Mouse (Mus musculus) urinary bladder, postnatal 36 days (tissue): ENCODE data around the gene Polr1d.

Experiments
- DNase-seq, 2 experiments: peaks; one replicate each; pipeline ENCODE4 v3.0.0; 2022; ENCODE audit warnings: low spot score in 2 of 2, mixed read lengths in 1 of 2

Polr1d gene

DNA sequence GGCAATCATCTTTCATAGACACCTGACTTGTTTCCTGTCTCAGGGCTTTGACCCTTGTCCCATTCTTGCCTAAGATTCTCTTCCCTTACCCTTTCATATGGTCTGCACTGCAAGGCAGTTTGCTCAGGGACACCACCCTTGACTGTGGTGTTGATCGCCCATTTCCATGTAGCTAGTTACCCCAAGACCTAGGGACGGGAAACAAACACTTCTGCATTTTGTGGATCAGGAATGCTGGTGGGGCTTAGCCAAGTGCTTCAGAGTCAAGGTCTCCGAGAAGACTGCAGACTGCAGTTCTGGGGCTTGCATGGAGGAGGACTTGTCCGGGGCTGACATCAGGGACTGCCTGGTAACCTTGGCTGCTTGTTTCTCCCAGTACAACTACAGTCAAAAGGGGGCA is 10.0 kb downstream of the Polr1d start:
- DNase-seq: no peak

DNA sequence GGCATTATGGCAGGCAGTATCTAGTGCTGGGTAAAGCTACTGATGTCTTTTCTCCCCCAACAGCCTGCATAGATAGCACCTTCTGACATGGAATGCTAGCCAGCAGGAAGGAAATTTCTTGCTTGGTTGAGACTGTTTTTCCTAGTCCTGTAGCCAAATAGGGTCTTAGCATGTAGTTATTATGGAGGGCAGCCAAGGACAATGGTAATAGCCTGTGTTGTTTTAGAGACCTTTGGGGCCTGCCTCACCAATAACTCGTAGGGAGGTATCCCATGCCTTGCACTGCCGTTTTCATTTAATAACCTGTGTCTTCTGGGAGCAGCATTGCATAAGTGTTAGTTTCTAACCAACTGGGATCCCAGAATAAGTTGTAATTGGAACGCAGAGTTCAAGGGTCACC is 13.0 kb downstream of the Polr1d start:
- no peak for DNase-seq

- peak in 1 of 2 experiments; percentile 28 for DNase-seq
Measured at GRCm38 (mm10) chr5:147090256-147090963, 13.6 kb downstream of the Polr1d start.

GRCm38 (mm10) chr5:147092448-147092847 is 15.6 kb downstream of the Polr1d start:
- DNase-seq: no peak

DNA sequence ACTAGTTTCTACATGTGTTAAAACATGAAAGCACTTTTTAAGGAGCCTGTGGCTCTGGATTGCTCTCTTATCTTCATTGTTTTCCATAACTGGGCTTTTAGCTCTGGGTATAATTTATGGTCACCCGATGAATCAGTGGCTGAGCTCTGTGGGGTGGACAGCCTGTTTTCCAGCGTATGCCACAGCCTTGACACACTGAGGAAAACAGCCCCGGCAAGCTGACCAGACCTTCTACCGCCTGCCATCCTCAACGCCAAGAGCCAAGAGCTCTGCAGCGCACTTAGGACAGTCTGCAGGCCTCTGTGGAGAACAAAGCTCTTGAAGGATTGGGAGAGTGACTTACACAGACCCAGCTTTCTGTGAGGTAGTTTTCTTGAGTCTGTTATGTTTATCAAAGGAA is 17.4 kb downstream of the Polr1d start:
- DNase-seq: peak in 1 of 2 experiments; percentile 31

DNA sequence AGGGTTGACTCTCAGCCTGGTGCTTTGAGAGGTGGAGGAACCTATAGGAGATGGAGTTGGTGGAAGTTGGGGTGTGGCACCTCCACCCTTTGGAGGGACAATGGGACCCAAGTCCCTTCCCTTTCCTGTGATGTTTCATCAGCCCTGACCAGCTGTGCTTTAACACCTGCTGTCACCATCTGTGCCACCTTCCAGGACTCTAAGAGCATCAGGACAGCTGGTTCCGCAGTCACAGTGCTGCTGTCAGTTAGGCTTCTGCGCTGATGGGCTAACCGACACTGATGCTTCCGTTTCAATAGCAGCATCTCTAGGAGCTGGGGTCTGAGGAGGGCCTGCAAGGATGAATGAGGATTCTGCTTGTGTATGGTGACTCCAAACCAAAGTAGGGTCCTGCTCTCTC is 19.7 kb downstream of the Polr1d start:
- no peak for DNase-seq

GRCm38 (mm10) chr5:147098667-147099066 is 21.8 kb downstream of the Polr1d start:
- DNase-seq: peak; percentile 26 to 31

GRCm38 (mm10) chr5:147100180-147100579 is 23.3 kb downstream of the Polr1d start:
- DNase-seq: no peak

- DNase-seq: no peak
Measured at GRCm38 (mm10) chr5:147102295-147102694, 25.4 kb downstream of the Polr1d start.

DNA sequence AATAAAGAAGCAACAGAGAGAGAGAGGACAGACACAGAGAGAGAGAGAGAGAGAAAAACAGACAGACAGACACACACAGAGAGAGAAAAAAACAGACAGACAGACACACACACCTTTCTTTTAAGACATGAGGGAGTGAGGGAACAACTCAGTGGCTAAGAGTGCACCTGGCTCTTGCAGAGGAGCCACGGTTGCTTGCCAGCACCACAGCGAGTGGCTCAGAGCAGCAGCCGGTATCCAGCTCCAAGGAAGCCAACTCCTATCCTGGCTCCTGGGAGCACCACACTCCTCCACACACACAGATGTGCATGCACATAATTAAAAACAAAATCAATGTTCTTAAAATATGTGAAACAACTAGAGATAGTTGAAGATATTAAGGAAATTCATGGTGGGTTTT is 30.4 kb downstream of the Polr1d start:
- no peak for DNase-seq

DNA sequence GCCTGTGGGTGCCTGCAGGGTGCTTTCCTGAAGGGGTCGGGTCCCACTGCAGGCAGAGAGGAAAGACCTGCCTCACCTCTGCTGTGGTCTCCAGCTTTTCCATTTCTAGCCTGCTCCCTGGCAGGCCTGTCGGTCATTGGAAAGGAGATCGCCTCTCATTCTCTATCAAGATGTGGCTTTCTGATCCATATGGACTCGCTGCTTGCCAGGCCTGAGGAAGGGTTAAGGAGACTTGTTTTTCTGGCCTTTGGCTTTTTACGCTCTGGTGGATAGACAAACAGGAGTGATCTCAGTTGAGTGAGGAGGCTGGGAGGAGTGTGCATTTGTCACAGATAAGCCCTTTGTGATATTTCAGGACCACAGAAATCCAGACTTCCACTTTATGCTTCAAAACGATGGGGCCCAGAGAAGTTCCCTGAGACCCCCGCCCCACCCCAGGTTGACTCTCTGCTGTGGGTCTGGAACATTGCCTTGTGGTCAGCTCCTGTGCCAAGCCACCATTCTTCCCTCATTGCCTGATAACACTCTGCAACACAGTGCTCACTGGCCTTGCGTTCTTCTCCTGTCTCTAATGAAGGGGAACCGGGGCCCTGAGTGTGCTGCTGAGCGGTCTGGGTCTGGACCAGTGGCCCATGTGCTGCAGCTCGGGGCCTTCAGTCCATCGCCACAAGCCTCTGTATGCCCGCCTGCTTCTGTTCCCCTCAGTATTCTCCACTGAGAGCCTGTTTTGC is 32.2 kb downstream of the Polr1d start:
- no peak for DNase-seq

DNA sequence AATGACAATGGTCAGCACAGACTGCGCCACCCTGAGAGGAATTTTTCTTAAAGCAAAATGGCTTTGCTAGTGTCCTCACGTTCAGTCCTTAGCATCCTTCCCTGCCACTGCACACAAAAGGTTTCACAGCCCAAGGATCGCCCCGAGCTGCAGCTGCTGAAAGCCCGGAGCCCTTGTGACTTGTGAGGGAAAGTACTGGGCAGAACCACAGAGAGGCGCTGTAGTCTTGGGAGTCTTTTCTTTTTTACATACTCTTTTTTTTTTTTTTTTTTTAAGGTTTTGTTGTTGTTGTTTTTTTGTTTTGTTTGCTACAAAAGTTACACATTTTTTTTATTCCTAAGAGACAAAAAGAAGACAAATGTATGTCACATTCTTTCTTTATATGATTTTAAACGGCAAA is 37.9 kb downstream of the Polr1d start:
- DNase-seq: no peak

DNA sequence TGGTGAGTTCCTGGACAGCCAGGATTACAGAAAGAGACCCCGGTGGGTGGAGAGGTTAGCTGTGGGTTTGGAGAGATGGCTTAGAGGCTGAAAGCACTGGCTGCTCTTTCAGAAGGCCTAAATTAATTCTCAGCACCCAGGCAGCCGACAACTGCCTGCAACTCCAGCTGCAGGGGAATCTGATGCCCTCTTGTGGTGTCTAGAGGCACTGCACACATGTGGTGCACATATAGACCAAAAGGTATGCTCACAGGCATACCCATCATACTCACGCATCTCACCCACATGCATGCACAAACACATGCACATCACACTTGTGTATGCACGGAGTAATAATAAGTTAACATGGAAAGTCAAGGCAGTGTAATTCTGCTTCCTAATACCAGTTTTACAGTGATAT is 38.8 kb downstream of the Polr1d start:
- DNase-seq: no peak

- no peak for DNase-seq
Measured at GRCm38 (mm10) chr5:147117027-147117426, 40.2 kb downstream of the Polr1d start.

DNA sequence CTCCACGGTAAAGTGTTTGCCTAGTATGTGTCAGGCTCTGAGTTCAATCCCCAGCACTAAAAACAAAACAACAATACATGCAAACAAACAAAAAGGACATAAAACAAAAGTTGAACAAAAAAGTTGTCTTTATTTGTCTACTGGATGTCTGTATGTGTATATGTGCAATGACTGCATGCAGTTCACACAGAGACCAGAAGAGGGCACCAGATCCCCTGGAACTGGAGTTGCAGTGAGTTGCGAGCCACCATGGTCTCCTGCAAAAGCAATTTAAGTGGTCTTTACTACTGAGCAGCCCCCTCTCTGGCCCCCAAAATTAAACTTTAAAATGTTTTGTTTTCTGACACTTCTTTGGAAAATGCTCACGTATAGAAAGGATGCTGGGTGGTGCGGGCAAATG is 44.3 kb downstream of the Polr1d start:
- no peak for DNase-seq

DNA sequence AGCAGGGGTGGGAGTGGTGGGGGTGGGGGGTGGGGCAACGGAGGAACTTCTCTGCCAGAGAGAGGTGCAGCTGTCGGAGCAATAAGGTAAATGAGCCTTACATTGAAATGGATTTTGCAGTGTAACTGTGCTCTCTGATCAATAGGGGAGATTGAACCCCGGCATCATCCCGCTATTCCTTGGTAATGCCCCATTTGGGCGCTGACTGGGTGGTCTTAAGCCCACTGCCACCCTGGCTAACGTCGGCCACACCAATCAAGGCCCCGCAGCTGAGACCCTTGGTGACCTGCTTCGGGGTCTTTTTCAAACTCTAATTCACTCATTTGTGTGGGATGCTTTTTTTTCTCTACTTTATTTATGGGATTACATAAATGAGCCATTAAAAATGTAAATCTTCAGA is 47.9 kb downstream of the Polr1d start:
- no peak for DNase-seq

DNA sequence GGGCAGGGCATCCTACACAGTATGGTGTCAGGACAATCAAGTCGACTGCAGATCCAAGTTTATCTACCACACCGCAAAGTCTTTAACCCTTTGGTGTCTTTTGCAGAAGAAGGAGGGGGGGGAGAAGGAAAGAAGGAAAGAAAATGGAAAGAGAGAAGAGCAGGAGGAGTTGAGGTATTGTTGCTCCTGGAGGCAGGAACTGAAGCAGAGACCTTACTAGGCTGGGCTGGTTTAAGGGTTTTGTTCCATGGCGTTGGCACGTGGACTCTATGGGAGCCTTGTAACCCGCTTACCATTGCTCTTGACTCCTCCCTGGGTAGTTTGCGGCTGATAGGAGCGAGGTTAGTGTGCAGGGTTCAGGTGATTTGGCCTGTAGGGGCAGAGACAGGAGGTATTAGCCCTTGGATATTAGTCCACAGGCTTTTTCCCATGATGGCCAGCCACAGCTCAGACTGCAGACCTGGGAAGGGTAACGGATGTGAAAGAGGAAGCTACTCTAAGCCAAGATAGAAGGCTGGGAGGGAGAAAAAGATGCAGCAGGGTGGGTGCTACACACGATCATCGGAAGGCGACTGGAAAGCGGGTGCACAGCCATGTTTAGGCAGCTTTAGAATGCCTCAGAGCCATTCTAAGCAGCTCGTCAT is 48.8 kb downstream of the Polr1d start:
- DNase-seq: no peak

DNA sequence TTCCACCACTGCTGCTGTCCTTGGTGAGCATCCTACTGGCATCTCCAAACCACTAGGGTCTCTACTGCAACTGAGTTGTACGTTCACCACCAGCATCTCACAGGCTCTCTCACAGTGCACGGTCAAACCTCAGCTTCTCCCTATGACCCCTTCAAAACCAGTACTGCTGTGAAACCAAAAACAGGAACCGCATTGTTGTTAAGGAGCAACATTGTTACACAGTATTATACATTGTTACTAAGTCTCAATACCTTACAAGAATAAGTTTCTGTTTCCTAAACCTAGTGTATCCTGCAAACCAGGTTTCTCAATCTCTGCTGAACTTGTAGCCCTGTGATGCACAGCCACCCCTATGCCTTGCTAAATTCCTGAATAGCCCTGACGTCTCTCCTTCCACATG is 51.0 kb downstream of the Polr1d start:
- DNase-seq: no peak

- no peak for DNase-seq
Measured at GRCm38 (mm10) chr5:147129484-147129883, 52.6 kb downstream of the Polr1d start.

- DNase-seq: no peak
Measured at GRCm38 (mm10) chr5:147131912-147132311, 55.1 kb downstream of the Polr1d start.

- no peak for DNase-seq
Measured at GRCm38 (mm10) chr5:147133662-147134061, 56.8 kb downstream of the Polr1d start.

DNA sequence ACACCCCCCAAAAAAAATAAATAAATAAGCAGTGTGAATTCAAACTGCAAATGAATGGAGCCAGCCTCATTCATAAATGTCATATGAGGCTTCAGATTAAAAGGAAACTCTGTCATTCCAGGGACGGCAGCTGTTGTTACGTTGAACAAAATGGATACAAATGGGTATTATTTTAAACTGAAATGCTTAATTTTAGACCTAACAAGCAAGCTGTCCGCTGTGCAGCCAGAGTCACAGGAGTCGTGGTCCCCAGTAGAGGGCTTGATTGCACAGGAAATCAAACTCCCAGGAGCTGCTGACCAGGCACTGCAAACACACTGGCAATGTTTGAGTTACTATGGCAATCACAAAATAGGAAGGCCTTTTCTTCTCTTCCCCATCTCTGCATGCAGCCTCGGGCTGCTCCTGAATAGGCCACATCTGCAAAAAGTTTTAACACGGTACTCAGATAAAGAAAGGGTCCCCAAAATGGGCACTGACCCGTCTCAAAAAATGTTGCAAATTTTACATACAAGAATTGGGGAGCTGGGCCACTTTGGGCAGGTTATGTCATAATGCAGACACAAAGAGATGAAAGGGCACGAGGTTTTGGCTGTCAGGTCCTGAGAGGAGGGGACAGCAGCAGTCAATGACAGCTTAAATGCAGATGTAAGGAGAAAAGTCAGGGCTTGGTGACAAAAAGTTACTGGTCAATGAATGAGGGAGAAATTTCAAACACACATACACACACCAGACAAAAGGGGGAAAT is 57.7 kb downstream of the Polr1d start:
- no peak for DNase-seq
